Mouse (Mus musculus): Measurements from ENCODE around the gene Dnah7b.

Dnah7b gene

GRCm38 (mm10) chr1:46394681-46395297, 328.7 kb downstream of the Dnah7b start:
- 61% methylated on average over 3 of the region's 4 CpGs for WGBS

- WGBS, result 86% methylated on average over 6 of the region's 6 CpGs
These were observed 342.4 kb downstream of the Dnah7b start for GRCm38 (mm10) chr1:46408324-46409115.

- 87% methylated on average over 7 of the region's 7 CpGs for WGBS
These were observed 348.7 kb downstream of the Dnah7b start for GRCm38 (mm10) chr1:46414798-46415197.

GRCm38 (mm10) chr1:46416946-46417345, 350.8 kb downstream of the Dnah7b start:
- WGBS, result 24% methylated on average over 3 of the region's 3 CpGs

- WGBS, result 18% methylated on average over 4 of the region's 4 CpGs
These were observed 352.9 kb downstream of the Dnah7b start for GRCm38 (mm10) chr1:46418966-46419365.
